Mouse (Mus musculus): ENCODE results near the gene St6galnac6.

The St6galnac6 gene

GRCm38 (mm10) chr2:32667775-32668174 is 68.3 kb downstream of the St6galnac6 start:
- intact Hi-C loops (cut with DNase I) = no loop called here

DNA sequence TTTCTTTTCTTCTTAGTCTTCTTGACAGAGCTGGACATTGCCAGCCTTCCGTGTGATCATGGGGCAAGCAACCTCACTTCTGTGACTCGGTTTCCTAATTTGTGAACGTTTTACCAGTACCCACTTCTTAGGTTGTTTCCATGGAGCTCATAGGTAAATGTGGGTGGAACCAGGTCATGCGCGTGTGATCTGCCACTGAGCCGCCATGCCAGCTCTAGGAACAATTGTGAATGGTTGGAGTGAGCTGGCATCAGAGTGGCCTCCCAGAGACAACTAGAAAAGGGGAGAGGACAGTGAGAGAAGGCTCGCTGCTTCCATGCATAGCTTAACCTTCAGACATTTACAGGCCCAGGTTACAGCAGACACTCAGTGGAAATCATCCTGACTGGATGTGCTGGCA is 68.7 kb downstream of the St6galnac6 start:
- intact Hi-C loops (cut with DNase I) = no loop called here

- intact Hi-C loops (cut with DNase I) = no loop called here
These were observed 70.4 kb downstream of the St6galnac6 start for GRCm38 (mm10) chr2:32669876-32670275.

Small RNAs within 50 kb of the gene (microRNA-seq; reads per million reads assigned to microRNA genes)
- 0 reads per million in 2 experiments for gene Mir1954

Data from adrenal gland (tissue).